Mouse (Mus musculus) embryonic facial prominence, embryonic 14.5 days (tissue): ENCODE results near the gene Tmem86b. TPM values are rescaled to one million over a fixed set of nuclear protein-coding genes. Genes with fewer than 3 reads are reported as not detected.

Experiments
- ATAC-seq: fragments of 200-750 bp; cut with Nextera tagmentation; 2 replicates; pipeline ENCODE4 v1.8.0; 2017; ENCODE audit warnings: low read depth, moderate number of reproducible peaks, moderate TSS enrichment
- DNase-seq: peaks from one replicate; pipeline ENCODE4 v3.0.0-alpha.2; 2015; ENCODE audit warnings: low spot score
- H3K27ac ChIP-seq: fragments of 300-500 bp; sonication (generic); replicated peaks from 2 replicates; pipeline ENCODE4 v1.5.1; 2014; ENCODE audit warnings: low read depth, mild to moderate bottlenecking, low read length, moderate library complexity
- H3K27me3 ChIP-seq: fragments of 300-500 bp; sonication (generic); replicated peaks from 2 replicates; pipeline ENCODE4 v1.6.1; 2014; ENCODE audit warnings: low read length; ENCODE audit not compliant: control insufficient read depth, insufficient read depth
- H3K36me3 ChIP-seq: fragments of 300-500 bp; sonication (generic); 2 replicates; pipeline ENCODE4 v1.6.1; 2014; ENCODE audit warnings: low read length, mixed read lengths; ENCODE audit not compliant: control insufficient read depth, insufficient read depth
- H3K4me1 ChIP-seq: fragments of 300-500 bp; sonication (generic); 2 replicates; pipeline ENCODE4 v1.6.1; 2014; ENCODE audit warnings: antibody characterized with exemption, low read length; ENCODE audit not compliant: control insufficient read depth, insufficient read depth
- H3K4me2 ChIP-seq: fragments of 300-500 bp; sonication (generic); 2 replicates; pipeline ENCODE4 v1.6.1; 2014; ENCODE audit warnings: low read depth, mild to moderate bottlenecking, low read length, moderate library complexity, mixed read lengths
- H3K4me3 ChIP-seq: fragments of 300-500 bp; sonication (generic); 2 replicates; pipeline ENCODE4 v1.5.1; 2014; ENCODE audit warnings: low read depth, mild to moderate bottlenecking, low read length
- H3K9ac ChIP-seq: fragments of 300-500 bp; sonication (generic); 2 replicates; pipeline ENCODE4 v1.6.1; 2014; ENCODE audit warnings: low read depth, mild to moderate bottlenecking, low read length, moderate library complexity, mixed read lengths
- H3K9me3 ChIP-seq: fragments of 300-500 bp; sonication (generic); 2 replicates; pipeline ENCODE4 v1.6.1; 2016; ENCODE audit warnings: low read length; ENCODE audit not compliant: control insufficient read depth
- WGBS: fragments of 180-500 bp; shearing (Covaris S2); extraction: QIAGEN DNeasy Blood & Tissue Kit; methylation state at CpG from one replicate; pipeline ENCODE4 v1.1.7; 2014; 5-methylcytosine and 5-hydroxymethylcytosine counted together
- polyA plus RNA-seq: library from polyadenylated mRNA; unstranded; fragments of >200 nt; fragmentation: Nextera tagmentation; extraction: Ambion mirVana; gene quantifications from 2 replicates; pipeline ENCODE4 v1.2.1, GENCODE M21; 2014

The Tmem86b gene
- 1.0 and 1.2 TPM in 2 replicates for polyA plus RNA-seq

GRCm38 (mm10) chr7:4631031-4631430 is at the start of gene Tmem86b:
Gene Tmem86b, minus strand, starts transcription at chr7:4631422.
- ATAC-seq (no peak), DNase-seq (no peak)
- H3K9ac ChIP-seq: no peak within 1 kb of the TSS
- H3K27me3 ChIP-seq: no peaks in the 10 kb centered on the region
- H3K36me3 ChIP-seq: peaks cover 73% of the 10 kb centered on the region
- H3K27ac ChIP-seq: no peak within 1 kb of the TSS
- H3K4me2 ChIP-seq: no peak within 1 kb of the TSS
- no peaks in the 10 kb centered on the region for H3K4me1 ChIP-seq
- 89% methylated on average over 4 of the region's 4 CpGs for WGBS
- H3K4me3 ChIP-seq: no peak within 1 kb of the TSS
- no peaks in the 10 kb centered on the region for H3K9me3 ChIP-seq

GRCm38 (mm10) chr7:4675200-4675599 is 44.0 kb upstream of the Tmem86b start:
- H3K36me3 ChIP-seq: peaks cover 59% of the 10 kb centered on the region
- ATAC-seq (no peak), DNase-seq (no peak)
- H3K27ac ChIP-seq: no peak overlapping the region
- no peak overlapping the region for H3K4me2 ChIP-seq
- no peak overlapping the region for H3K9ac ChIP-seq
- H3K27me3 ChIP-seq: no peaks in the 10 kb centered on the region
- H3K4me3 ChIP-seq: no peak overlapping the region
- no peaks in the 10 kb centered on the region for H3K4me1 ChIP-seq
- H3K9me3 ChIP-seq: no peaks in the 10 kb centered on the region
- WGBS: 89% methylated on average over 7 of the region's 7 CpGs

DNA sequence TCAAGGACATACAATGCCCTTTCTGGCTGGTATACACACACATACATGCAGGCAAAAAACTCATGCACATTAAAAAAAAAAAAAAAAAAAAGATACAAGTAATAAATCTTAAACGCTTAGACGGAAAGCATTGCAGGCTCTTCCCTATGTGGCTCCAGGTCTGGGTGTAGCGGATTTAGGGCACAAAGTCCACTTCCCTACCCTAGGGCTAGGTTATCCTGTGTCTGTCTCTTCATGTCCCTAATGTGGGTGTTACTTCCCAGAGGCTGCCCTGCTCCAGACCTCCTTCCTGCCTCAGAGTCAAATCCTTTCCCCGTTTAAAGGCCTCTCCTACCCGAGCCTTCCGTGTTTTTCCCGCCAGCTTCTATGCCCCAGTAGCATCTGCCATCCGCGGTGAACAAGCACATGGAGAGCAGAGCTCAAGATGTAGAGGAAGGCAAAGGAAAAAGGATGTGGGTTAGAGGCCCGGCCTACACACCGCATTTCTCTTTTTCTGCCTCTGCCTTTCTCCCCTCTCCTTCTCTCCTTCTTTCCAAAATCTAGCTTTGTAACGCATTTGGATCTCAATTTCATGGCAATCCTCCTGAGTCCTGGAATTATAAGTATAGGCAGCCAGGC is 43.0 kb upstream of the Tmem86b start:
- Histone ChIP-seq H3K4me2 (no peak overlapping the region), H3K9ac (no peak overlapping the region), H3K9me3 (no peaks in the 10 kb centered on the region), H3K4me1 (no peaks in the 10 kb centered on the region), H3K27me3 (no peaks in the 10 kb centered on the region), H3K36me3 (peaks cover 55% of the 10 kb centered on the region), H3K4me3 (no peak overlapping the region), H3K27ac (no peak overlapping the region)
- ATAC-seq (no peak), DNase-seq (no peak)
- 85% methylated on average over 12 of the region's 12 CpGs for WGBS

GRCm38 (mm10) chr7:4671956-4672355 is 40.7 kb upstream of the Tmem86b start:
- 42% methylated on average over 4 of the region's 4 CpGs for WGBS
- ATAC-seq (peak; percentile 71), DNase-seq (no peak)
- Histone ChIP-seq H3K9me3 (no peaks in the 10 kb centered on the region), H3K27me3 (no peaks in the 10 kb centered on the region), H3K36me3 (peaks cover 64% of the 10 kb centered on the region), H3K27ac (no peak overlapping the region), H3K9ac (no peak overlapping the region), H3K4me2 (no peak overlapping the region), H3K4me1 (no peaks in the 10 kb centered on the region), H3K4me3 (no peak overlapping the region)

DNA sequence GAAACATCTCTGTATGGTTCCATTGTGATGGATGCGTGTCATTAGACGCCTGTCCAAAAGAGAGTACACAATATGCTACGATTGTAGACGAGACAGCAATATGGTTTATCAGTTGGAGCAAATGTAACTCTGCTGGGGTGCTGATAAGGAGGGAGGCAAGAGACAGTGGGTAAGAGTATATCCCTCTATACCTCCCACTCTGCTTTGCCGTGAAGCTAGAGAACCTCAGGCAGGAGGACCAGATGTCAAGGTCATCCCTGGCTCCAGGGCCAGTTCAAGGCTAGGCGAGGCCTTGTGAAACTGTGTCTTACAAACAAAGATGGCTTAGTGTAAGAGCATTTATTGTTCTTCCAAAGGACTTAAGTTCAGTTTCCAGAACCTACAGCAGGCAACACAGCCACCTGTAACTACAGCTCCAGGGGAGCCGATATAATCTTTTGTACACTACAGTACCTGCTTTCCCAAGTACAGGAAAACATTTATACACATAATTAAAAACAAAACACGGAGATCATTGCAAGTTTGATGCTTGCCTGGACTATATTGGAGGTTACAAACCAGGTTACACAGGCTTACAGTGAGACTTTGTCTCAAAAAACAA is 39.5 kb upstream of the Tmem86b start:
- no peak overlapping the region for H3K27ac ChIP-seq
- H3K9ac ChIP-seq: no peak overlapping the region
- H3K4me2 ChIP-seq: no peak overlapping the region
- DNase-seq (no peak), ATAC-seq (no peak)
- no peaks in the 10 kb centered on the region for H3K27me3 ChIP-seq
- WGBS: 90% methylated on average over 8 of the region's 8 CpGs
- H3K9me3 ChIP-seq: no peaks in the 10 kb centered on the region
- H3K4me3 ChIP-seq: no peak overlapping the region
- H3K36me3 ChIP-seq: peaks cover 67% of the 10 kb centered on the region
- H3K4me1 ChIP-seq: no peaks in the 10 kb centered on the region

DNA sequence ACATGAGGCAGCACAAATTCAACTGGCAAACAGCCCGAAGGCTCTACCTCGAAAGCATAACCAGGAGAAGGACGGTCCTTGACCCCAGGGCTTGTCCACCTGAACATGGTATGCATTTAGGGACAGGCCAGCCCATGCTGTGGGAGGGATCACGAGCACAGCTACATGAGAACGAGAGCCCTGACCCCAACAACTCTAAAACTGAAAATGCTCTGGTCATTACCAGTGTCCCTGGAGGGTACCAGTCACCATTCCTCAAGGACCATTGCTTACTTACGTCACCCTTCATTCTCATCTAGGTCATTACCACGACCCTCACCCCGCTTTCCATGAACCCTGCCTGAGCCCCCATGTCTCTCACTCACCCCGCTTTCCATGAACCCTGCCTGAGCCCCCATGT is 37.9 kb upstream of the Tmem86b start:
- no peaks in the 10 kb centered on the region for H3K27me3 ChIP-seq
- DNase-seq (no peak), ATAC-seq (no peak)
- H3K36me3 ChIP-seq: peaks cover 62% of the 10 kb centered on the region
- H3K9ac ChIP-seq: no peak overlapping the region
- H3K9me3 ChIP-seq: no peaks in the 10 kb centered on the region
- no peak overlapping the region for H3K4me2 ChIP-seq
- 96% methylated on average over 9 of the region's 9 CpGs for WGBS
- H3K27ac ChIP-seq: no peak overlapping the region
- H3K4me3 ChIP-seq: no peak overlapping the region
- no peaks in the 10 kb centered on the region for H3K4me1 ChIP-seq

DNA sequence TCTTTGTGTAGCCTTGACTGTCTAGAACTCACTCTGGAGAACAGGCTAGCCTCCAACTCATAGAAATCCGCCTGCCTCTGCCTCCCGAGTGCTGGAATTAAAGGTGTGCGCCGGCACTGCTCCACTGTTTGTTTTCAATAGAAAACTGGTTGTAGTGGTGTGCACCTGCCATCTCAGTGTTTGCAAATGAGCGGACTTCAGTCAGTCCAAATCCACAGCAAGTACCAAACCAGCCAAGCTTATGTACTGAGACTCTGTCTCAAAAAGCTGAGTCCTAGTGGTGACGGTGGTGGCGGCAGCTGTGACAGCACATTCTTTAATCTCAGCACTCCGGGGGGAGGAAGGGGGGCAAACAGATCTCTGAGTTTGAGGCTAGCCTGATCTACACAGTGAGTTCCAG is 37.3 kb upstream of the Tmem86b start:
- Histone ChIP-seq H3K4me1 (no peaks in the 10 kb centered on the region), H3K36me3 (peaks cover 63% of the 10 kb centered on the region), H3K9me3 (no peaks in the 10 kb centered on the region), H3K27ac (no peak overlapping the region), H3K4me2 (no peak overlapping the region), H3K27me3 (no peaks in the 10 kb centered on the region), H3K9ac (no peak overlapping the region), H3K4me3 (no peak overlapping the region)
- DNase-seq (no peak), ATAC-seq (no peak)
- 94% methylated on average over 8 of the region's 8 CpGs for WGBS

DNA sequence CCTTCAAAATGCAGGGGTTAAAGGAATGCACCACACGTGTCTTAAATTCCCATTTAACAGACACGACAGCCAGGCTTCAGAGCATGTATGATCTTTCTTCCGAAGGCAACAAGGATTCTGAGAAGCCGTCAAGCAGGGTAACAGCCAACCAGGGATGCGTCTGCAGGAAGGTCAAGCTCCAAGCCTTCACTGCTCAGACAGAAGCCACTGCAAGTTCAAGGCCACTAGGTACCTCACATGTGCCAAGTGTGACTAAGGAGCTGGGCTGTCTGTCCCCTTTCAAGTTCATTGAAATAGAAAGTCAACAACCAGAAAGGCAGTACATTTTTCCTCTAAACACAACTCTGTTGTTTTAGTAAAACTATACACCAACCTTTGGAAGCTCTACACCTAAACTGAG is 35.6 kb upstream of the Tmem86b start:
- no peak for DNase-seq
- ATAC-seq: no peak
- Histone ChIP-seq H3K9me3 (no peaks in the 10 kb centered on the region), H3K9ac (no peak overlapping the region), H3K27me3 (no peaks in the 10 kb centered on the region), H3K27ac (no peak overlapping the region), H3K4me2 (no peak overlapping the region), H3K36me3 (peaks cover 68% of the 10 kb centered on the region), H3K4me1 (no peaks in the 10 kb centered on the region), H3K4me3 (no peak overlapping the region)
- 95% methylated on average over 5 of the region's 5 CpGs for WGBS

- Histone ChIP-seq H3K9ac (no peak overlapping the region), H3K4me1 (no peaks in the 10 kb centered on the region; the same call in 1 of the 2 replicates), H3K4me2 (no peak overlapping the region), H3K4me3 (no peak overlapping the region), H3K27me3 (no peaks in the 10 kb centered on the region), H3K36me3 (peaks cover 48% of the 10 kb centered on the region), H3K9me3 (no peaks in the 10 kb centered on the region), H3K27ac (no peak overlapping the region)
- 94% methylated on average over 2 of the region's 2 CpGs for WGBS
- DNase-seq: no peak
- no peak for ATAC-seq
These were observed 32.5 kb upstream of the Tmem86b start for GRCm38 (mm10) chr7:4663742-4664141.
